Mouse (Mus musculus) kidney, adult 2 months (tissue): ENCODE results near the gene Il11.

Experiments used
- CTCF ChIP-seq: fragments of 200-500 bp; conservative IDR thresholded peaks from 2 replicates; pipeline ENCODE4 v1.5.1; 2011; ENCODE audit warnings: low read depth, mild to moderate bottlenecking, control low read depth, low read length, moderate library complexity, mixed read lengths; ENCODE audit not compliant: insufficient read depth, insufficient read length
- POLR2A ChIP-seq: fragments of 200-500 bp; IDR thresholded peaks from one replicate; pipeline ENCODE4 v1.6.1; 2011; ENCODE audit warnings: low read depth, low read length, control low read depth

DNA sequence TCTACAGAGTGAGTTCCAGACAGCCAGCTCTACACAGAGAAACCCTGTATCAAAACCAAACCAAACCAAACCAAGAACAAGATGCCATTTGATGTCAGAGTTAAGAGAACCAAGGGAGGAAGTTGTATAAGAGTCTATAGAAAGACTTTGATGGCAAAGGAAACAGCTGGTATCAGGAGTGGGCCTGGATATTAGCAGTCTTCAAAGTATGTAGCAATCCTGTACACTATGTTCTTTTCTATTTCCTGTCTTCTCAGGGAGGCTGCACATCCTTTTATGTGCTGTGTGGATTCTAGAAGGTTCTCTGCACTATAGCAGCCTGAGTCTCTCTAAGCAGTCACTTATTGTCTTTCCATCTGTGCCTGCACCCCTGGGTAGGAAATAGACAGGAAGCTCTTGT, 33.9 kb upstream of the Il11 start:
- TF ChIP-seq POLR2A (no peak), CTCF (no peak)
